Mouse (Mus musculus): ENCODE measurements around the gene Rpusd1.
"Not testable (repeated sequence)": the region's sequence is repeated elsewhere in the genome, so short reads cannot be mapped to it uniquely, and the experiment has no call there.

Rpusd1 gene

DNA sequence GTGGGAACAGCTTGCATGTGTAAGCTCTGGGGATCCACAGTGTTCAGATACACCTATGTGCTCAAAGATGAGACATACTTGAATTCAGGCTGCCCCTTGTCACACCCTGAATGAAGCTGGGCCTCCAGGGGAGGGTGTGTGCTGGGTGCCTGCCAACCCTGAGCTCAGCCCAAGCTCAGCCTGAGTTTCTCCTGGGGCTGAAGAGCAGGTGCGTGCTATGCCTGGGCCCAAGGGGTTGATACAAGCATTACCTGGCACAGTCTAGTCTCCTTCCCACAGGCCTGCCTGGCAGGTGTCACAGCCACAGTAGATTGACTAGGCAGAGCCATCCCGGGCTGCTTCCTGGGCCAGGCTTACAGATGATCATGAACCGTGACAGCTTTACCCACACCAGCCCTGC, 8.3 kb downstream of the Rpusd1 start, which contains the start of gene Mslnl:
Gene Mslnl, plus strand, starts transcription at position 298 of the 400 bp plus-strand sequence.
- no peak for DNase-seq (ENCODE audit: low read depth, low spot score)

DNA sequence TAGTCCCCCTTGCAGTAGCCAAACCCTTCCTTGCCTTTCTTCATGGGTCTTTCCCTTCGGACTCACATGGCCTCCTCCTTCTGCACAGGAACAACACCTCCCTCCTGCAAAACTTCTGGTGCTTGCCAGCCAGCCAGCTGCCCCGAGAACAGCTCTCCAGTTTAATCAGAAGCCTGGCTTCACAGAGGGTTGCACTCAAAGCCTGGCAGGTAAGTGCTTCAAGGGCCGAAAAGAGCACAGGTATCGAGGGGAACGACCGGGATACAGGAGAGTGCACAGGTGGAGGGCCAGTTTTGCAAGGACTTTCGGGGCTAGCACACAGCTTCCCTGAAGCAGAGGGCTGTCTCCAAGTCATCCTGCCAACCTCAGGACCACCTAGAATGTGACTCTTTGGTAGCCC, 11.4 kb downstream of the Rpusd1 start:
- DNase-seq (ENCODE audit: low read depth, low spot score) = no peak

DNA sequence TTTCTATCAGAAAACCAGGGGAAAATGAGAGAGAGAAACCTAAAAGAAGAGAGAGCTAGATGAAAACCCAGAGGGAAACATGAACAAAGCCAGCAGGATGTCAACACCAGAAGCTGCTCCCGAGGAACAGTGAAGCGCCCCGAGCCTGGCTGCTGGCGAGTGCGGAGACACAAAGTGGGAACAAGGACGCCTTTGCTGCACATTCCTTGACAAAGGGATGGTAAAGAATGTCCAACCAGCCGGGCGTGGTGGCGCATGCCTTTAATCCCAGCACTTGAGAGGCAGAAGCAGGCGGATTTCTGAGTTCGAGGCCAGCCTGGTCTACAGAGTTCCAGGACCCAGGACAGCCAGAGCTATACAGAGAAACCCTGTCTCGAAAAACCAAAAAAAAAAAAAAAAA, 14.0 kb downstream of the Rpusd1 start:
- not testable (repeated sequence) for DNase-seq (ENCODE audit: low read depth, low spot score)

DNA sequence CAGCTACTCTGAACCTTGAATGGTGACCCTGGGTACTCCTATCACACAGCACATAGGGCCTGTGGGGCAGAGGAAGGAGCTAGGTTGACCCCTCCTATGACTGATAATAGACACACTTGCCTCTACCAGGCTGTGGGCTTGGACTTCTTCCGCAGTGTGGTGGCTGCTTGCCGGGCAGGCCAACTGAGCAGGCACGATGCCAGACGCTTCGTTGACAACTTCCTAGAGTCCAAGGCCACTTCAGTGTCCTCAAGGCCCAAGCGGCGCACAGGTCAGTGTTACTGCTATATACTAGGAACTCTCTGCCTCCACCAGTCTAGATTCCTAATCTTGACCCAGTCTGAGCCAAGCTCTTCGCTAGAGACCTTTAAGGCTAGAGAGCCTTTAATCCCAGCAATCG, 16.4 kb downstream of the Rpusd1 start:
- no peak for DNase-seq (ENCODE audit: low read depth, low spot score)

DNA sequence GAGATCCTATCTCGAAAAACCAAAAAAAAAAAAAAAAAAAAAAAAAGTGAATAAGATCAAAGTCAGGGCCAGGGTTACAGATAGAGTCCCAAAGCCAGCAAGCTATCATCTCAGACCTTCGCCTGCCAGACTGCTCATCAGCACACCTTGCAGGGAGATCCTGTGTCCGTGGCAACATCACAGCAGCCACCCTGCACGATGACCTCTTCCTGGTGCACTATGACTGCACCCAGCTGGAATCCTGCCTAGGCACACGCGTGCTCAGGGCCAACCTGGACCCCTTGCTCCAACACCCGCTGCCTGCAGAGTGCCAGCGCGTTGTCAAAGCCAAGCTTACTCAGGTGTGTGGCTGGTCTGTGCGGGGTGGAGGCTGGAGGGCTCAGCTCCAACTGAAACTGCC, 16.8 kb downstream of the Rpusd1 start:
- DNase-seq (ENCODE audit: low read depth, low spot score) = no peak

DNA sequence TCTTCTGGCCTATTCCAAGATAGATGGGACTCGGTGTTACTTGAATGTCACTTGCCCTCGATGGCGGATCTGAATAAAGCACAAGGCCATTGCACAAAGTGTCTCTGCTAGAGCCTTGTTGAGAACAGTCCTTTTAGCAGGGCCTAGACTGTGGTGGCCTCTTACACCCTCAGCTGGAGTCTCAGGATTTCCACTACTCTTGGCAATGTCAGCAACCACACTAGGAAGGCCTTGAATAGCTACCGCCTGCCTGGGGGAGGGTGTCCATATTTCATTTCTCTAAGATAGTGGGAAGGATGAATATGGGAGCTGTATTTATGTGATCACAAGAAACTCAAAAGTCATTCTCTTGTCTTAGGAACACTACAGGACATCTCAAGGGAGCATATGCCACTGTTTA, 20.8 kb downstream of the Rpusd1 start:
- DNase-seq (ENCODE audit: low read depth, low spot score) = no peak

DNA sequence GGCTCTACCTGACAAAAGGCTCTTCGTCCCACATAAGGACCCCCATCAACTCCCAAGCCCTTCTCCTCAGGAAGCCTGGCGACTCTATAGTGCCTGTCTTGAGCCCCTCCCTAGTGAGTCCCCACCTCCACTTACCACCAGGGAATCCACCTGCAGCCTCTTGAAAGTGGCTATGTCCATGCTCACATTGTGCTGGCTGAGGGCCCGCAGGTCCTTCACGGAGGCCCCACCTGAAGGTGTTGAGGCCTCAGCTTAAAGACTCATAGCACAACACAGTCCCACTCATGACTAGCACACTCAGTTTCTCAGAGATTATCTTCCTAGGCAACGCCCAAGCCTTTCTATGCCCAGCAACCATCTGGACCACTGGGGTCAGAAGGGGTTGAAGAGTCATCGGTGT, 21.8 kb downstream of the Rpusd1 start:
- DNase-seq (ENCODE audit: low read depth, low spot score) = no peak

DNA sequence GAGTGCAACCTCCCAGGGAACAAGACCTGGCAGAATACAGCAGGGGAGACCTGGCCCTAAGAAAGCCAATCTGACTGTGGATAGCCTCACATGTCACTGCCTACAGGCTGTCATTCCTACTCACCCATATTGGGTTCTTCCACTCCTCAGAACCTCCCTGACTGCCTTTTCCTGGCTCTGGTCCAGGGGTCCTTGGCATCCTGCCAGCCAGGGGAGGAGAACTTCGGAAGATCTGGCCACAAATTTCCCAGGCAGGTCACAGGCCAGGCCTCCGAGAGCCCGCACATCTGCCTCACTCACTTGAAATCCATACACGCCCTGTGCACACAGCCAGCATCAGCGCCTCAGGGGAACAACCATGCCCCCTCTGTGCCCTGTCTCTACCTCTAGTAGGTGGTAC, 24.0 kb downstream of the Rpusd1 start:
- no peak for DNase-seq (ENCODE audit: low read depth, low spot score)

DNA sequence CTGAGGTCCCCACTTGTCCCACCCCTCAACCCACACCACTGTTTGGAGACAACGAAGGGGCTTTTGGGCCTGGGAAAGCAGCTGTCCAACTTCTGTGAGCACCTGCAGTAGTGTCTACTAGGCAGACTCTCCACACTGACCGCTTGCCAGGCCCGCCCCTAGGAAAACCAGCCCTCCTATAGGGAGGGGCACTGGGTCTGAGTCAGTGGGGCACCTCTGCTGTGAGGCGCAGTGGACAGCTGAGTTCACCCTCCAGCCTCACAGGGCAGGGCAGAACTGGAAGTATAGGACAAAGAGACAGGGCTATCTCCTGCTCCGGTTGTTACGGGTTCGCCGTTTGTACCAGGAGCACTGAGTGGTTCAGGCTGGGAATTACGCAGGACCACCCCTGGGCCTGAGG, 26.8 kb downstream of the Rpusd1 start, which contains the start of gene Msln:
Gene Msln, minus strand, starts transcription at position 138 of the 400 bp plus-strand sequence.
- DNase-seq (ENCODE audit: low read depth, low spot score) = no peak

DNA sequence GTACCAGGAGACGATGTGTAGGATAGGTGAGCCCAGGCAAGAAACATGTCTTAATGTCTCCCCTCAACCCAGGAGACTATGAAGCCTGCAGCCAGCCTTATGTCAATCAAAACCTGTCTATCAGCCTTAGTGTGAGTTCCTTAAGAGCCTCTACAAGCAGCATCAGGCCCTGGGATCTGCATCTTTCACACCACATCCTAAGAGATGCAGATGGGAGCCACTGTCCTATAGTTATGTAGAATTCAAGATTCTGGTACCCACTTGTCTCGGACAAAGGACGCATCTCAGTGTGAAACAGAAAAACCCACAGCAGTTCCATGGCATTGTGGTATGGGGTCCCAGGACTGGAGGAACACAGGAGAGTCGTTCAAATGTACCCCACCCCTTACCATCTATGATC, 27.6 kb downstream of the Rpusd1 start:
- DNase-seq (ENCODE audit: low read depth, low spot score) = no peak

DNA sequence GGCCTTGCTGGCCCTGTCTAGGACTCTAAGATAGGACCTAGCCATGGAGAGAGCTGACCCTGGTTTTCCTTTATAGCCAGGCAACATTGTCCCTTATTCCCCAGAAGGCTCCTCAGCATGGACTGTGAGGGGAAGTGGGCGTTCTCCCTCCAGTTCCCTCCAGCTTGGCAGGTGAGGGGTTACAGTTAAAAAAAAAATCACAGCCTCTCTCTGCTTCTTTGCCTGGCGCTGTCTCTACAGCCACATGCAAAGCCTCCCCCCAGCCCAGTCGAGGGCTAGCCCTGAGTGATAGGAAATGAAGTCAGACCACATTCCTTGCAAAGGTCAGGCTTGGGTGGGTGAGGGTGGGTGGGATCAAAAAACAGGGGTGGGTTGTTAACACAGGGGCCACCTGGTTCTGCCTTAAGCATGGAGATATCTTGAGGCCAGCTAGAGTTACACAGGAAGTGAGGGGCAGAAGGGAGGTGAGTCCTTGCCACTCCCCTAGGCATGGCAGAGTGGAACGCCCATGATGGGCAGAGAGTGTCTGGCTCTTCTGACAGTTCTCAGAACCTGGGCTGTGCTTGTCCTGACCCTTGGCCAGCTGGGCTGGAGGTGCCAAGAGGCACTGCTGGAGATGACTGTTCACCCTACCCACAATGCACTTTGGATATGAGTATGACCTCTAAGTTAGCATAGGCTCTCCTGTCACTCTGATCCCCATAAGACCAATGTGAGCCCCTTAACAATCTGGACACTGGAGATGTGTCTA, 28.3 kb downstream of the Rpusd1 start:
- no peak for DNase-seq (ENCODE audit: low read depth, low spot score)

DNA sequence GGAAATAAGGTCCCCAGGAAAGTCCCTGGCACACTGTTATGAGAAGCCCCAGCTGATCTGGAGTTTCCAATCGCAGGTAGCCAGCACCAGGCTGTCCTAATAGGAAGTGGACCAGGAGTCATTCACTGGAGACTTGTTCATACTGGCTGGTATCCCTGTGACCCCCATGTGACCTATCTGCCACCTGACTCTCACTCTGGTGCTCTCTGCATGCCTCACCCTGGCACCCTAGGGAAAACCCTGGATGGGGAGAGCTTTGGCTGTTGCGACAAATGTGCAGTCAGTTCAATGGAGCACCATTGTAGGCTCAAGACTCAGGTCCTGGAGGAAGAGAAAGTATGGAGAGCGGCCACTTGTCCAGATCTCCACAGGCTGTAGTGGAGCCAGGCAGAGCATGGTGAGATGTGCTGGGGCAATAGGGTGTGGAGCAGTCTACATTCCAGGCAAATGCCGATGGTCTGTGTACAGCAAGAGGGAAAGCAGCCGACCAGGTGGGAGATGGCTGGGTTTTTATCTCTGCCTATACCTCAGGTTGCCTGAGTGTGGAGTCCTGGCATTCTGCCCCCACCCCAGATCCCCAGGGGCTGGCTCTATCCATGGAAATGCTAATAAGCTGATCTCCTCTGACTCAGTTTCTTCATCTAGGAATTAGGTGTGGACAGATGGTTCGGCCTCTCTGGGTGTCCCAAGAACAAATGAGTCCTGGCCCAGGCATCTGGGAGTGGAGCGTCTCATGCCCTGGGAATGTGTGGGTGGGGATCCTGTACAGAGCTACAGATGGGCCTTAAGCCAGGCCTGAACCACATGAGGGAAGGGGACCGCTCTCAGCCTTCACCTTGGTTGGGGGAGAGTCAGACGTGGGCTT, 29.1 kb downstream of the Rpusd1 start:
- no peak for DNase-seq (ENCODE audit: low read depth, low spot score)

DNA sequence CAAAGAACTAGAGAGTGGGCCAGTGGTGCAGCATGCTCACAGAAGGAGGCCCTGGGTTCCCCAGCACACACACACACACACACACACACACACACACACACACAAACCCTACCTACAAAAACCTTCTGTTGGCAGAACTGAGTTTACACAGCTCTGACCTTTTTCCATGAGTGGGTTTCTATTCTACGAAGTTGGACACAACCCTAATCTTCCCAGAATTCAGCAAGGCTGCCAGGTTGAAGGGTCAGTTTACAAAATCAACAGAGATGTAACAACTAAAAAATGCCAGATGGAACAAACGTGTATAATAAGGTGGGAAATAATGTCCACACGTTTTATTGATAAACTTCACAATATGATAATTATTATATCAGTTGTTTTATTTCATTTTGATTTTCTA, 30.2 kb downstream of the Rpusd1 start:
- DNase-seq (ENCODE audit: low read depth, low spot score) = no peak

DNA sequence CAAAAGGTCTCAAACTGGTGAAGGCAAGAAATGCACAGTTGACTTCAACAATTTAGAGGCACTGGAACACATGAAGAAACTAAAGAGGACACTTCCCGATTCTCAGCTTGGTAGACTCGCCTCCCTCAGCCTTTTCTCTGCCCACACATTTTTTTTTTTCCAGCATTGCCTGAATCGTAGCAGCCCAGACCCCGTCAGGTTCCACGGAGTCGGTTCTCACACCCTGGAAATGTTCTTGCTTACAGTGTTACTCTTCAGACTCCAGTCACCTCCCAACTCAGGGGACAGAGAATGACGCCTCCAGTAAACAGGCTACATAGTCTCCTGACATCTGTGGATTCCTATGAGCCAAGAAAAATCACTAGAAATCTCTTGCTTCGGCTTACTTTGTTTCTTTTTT, 32.7 kb downstream of the Rpusd1 start:
- DNase-seq (ENCODE audit: low read depth, low spot score) = no peak

DNA sequence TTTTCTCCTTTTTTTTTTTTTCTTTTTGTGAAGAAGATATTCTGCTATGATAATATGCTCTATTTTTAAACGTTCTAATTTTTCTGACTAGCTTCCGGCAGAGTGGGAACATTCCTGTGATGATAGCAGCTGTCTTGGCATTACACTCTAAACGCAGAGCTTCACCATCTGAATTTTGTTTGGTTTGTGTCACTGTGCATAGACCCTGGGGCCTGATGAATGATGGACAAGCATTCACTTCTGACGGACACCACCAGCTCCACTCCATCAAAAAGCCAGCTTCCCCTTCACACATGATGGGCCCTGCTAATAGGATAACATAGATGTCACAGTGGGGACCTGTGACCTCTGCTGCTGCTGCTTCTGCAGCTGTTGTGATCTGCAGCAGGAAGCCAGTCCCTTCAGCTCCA, 34.1 kb downstream of the Rpusd1 start:
- no peak for DNase-seq (ENCODE audit: low read depth, low spot score)

DNA sequence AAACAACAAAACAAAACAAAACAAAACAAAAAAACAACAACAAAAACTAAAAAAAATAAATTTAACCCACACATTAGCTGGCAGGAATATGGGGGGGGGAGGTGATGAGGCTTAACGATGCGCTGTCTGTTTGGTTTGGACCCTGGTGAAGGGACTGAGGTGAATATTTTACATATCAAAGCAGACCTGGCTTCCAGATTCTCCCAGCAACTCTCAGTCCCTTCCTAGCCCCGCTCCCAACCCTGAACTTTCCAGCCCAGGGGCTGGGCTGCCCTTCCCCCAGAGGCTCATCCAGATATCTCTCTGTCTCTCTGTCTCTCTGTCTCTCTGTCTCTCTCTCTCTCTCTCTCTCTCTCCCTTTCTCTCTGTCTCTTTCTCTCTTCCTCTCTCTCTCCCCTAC, 35.1 kb downstream of the Rpusd1 start:
- DNase-seq (ENCODE audit: low read depth, low spot score) = no peak

DNA sequence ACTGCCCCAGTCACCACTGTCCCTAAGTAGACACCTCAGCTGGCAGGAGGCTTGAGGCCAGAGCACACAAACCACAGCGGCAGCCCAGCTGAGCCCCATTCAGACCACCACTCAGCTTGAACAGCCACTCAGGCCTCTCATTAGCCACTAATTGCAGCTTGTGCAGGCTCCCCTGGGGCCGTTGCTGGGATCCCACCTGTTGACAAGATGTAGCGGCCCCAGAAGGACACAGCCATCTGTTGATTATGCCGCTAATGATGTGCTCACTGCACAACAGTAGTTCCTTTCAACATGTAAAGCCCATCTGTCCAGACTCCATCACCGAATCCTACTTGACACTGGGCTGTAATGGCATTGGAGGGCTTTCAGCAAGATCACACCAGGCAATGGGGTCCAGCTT, 38.4 kb downstream of the Rpusd1 start:
- no peak for DNase-seq (ENCODE audit: low read depth, low spot score)

DNA sequence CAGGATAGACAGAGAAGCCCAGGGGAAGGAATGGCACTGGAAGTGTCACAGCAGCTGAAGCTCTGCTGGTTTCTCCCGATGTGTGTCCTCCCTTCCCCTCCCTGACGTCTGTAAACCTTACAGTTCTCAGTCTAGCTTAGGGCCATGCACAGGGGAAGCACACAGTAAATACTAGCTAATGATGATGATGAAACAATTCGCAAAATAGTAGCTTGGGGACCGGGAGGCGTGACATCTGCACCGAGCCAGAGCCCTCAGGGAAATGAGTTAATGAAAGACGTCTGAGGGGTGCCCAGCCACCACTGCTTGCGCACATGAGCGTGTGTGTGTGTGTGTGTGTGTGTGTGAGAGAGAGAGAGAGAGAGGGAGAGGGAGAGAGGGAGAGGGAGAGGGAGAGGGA, 41.9 kb downstream of the Rpusd1 start:
- no peak for DNase-seq (ENCODE audit: low read depth, low spot score)

DNA sequence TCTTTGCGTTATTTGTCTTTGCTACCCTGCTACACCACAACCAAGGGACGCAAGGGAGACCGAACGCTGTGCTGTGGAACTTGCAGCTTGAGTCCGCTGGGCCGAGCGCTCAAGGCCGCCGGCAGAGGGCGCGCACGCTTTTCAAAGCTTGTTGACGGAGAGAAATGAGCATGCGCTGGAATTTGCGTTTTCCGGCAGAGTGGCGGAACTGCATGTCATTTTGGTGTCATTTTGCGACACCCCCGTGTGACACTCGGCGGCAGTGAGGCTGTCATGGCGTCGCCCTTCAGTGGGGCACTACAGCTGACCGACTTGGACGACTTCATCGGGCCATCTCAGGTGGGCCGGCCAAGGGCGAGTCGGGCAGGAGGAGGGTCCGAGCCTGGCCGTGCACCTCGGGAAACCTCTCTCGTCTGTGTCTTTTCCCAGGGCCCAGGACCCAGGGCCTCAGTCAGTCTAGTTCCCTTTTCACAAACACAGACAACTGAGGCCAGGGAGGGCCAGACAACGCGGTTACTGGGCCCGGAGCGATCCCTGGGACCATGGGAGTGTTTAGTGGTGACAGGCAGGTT, 46.2 kb downstream of the Rpusd1 start, which contains the start of gene Narfl:
Gene Narfl, plus strand, starts transcription at position 228 of the 572 bp plus-strand sequence.
- DNase-seq (ENCODE audit: low read depth, low spot score) = peak; percentile 97

DNA sequence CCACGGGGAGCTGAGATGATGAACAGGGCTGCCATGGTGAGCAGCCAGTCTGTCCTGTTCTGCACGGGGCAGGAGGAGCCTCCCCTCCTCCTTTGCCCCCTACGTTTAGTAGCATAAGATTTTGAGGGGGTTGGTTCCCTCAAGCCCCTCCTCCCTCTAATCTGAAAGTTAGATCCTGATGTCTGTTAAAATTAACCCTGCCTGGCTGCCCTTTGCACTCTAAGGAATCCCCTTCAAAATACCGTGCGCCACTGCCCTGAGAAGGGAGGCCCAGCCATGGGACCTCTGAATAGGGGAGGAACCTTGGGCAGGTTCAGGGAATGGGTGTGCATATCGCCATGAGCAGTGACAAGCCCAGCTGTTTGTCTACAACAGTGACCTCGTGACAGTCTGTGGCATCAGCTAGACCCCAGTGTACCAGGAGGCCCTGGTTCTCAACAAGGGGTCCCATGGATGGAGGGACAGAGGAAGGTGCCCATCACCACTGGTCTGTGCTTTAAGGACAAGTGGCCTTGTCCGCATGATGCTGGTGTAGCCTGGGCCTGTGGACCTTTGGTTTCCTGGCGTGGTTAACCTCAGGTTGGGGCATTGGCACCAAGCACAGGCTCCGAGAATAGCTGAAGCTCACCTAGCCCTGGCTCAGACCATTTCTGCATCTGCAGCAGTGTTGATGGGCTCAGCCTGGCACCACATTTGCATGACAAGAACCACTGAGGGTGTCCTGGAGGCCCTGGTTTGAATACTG, 48.0 kb downstream of the Rpusd1 start:
- no peak for DNase-seq (ENCODE audit: low read depth, low spot score)

DNA sequence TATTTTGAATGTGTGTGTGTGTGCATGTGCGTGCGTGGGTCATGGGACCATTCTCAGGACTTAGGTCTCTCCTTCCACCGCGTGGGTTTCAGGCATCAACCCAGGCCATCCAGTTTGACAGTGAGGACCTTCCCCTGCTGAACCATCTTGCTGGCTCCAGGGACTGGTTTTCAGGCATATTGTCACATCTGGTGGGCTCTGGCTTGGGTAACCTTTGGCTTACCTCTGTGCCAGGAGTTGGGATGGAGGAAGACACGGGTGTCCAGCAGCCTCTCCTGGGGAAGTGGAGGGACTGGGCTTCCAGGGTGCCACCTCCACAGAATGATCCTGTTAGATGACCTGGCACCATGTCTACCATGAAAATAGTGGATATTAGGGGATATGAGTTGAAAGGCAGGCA, 50.5 kb downstream of the Rpusd1 start:
- no peak for DNase-seq (ENCODE audit: low read depth, low spot score)
